In genomic region chr2:31822524-31823371, GRCm38 (mm10) we compare ENCODE assay signal across 8 mouse cellular contexts. TPM values are rescaled to one million over a fixed set of nuclear protein-coding genes. Genes with fewer than 3 reads are reported as not detected.
DNase-seq lines count a peak whose midpoint lies in the region; ATAC-seq lines count a peak whose summit lies in the region.

No protein-coding gene starts in this region.

- no peak overlapping the region for H3K27ac ChIP-seq in embryonic facial prominence, embryonic 15.5 days (replicated peaks)
- H3K27ac ChIP-seq in liver, embryonic 16.5 days (ENCODE audit: low read length): no peak overlapping the region
- peak overlapping the region; percentile 10; the same call in 1 of the 2 replicates for H3K27ac ChIP-seq in neural tube, embryonic 15.5 days (replicated peaks)

- peak overlapping the region; percentile 18; the same call in 1 of the 2 replicates for H3K4me3 ChIP-seq in embryonic facial prominence, embryonic 15.5 days (replicated peaks)
- H3K4me3 ChIP-seq in liver, embryonic 16.5 days (ENCODE audit: low read depth, low read length): peak overlapping the region; percentile 19; the same call in 1 of the 2 replicates
- peak overlapping the region; percentile 24 for H3K4me3 ChIP-seq in neural tube, embryonic 15.5 days (replicated peaks)

- H3K27me3 ChIP-seq in embryonic facial prominence, embryonic 15.5 days: peaks cover 7% of the 10 kb centered on the region; the same call in 1 of the 2 replicates
- H3K27me3 ChIP-seq in liver, embryonic 16.5 days (ENCODE audit: control insufficient read depth, insufficient read depth, low read depth, low read length): peaks cover 16% of the 10 kb centered on the region
- no peaks in the 10 kb centered on the region for H3K27me3 ChIP-seq in neural tube, embryonic 15.5 days (replicated peaks)

- no peak for ATAC-seq in embryonic facial prominence, embryonic 15.5 days (ENCODE audit: insufficient number of reproducible peaks, low FRiP score, low TSS enrichment, low read depth)
- no peak for ATAC-seq in liver, embryonic 16.5 days (ENCODE audit: low read depth)
- ATAC-seq in neural tube, embryonic 15.5 days (ENCODE audit: low FRiP score): peak; percentile 60

- peak; percentile 33 for DNase-seq in thymus, postnatal 4 days
- no peak for DNase-seq in thymus, postnatal 0 days (ENCODE audit: low spot score)
- peak; percentile 84 for DNase-seq in layer of hippocampus, adult 11-12 months (ENCODE audit: low spot score)
- DNase-seq in yolk sac, embryonic 10.5 days (ENCODE audit: low spot score): no peak
- no peak for DNase-seq in urinary bladder, postnatal 4 days (ENCODE audit: low spot score in 2 of 2)

- peaks cover 32% of the 10 kb centered on the region for H3K4me1 ChIP-seq in embryonic facial prominence, embryonic 15.5 days
- H3K4me1 ChIP-seq in liver, embryonic 16.5 days (ENCODE audit: control insufficient read depth, low read depth, low read length): peaks cover 2% of the 10 kb centered on the region
- H3K4me1 ChIP-seq in neural tube, embryonic 15.5 days: peaks cover 42% of the 10 kb centered on the region

- no peak overlapping the region for H3K9ac ChIP-seq in embryonic facial prominence, embryonic 15.5 days
- no peak overlapping the region for H3K9ac ChIP-seq in liver, embryonic 16.5 days (ENCODE audit: low read depth, low read length)
- peak overlapping the region; percentile 2; the same call in 1 of the 2 replicates for H3K9ac ChIP-seq in neural tube, embryonic 15.5 days (replicated peaks)

- no peaks in the 10 kb centered on the region for H3K36me3 ChIP-seq in embryonic facial prominence, embryonic 15.5 days
- H3K36me3 ChIP-seq in liver, embryonic 16.5 days (ENCODE audit: control insufficient read depth, insufficient read depth): no peaks in the 10 kb centered on the region
- no peaks in the 10 kb centered on the region for H3K36me3 ChIP-seq in neural tube, embryonic 15.5 days

- 16% methylated on average over 39 of the region's 39 CpGs for WGBS in embryonic facial prominence, embryonic 15.5 days
- 20% methylated on average over 39 of the region's 39 CpGs for WGBS in liver, embryonic 16.5 days (ENCODE audit: insufficient replicate concordance)
- WGBS in neural tube, embryonic 15.5 days: 9% methylated on average over 39 of the region's 39 CpGs

- H3K4me2 ChIP-seq in embryonic facial prominence, embryonic 15.5 days (replicated peaks): peak overlapping the region; percentile 38
- no peak overlapping the region for H3K4me2 ChIP-seq in liver, embryonic 16.5 days (ENCODE audit: low read depth, low read length)
- peak overlapping the region; percentile 52 for H3K4me2 ChIP-seq in neural tube, embryonic 15.5 days

- H3K9me3 ChIP-seq in embryonic facial prominence, embryonic 15.5 days (replicated peaks): no peaks in the 10 kb centered on the region
- H3K9me3 ChIP-seq in liver, embryonic 16.5 days (replicated peaks; ENCODE audit: control insufficient read depth, low read length): no peaks in the 10 kb centered on the region
- no peaks in the 10 kb centered on the region for H3K9me3 ChIP-seq in neural tube, embryonic 15.5 days (replicated peaks)

RNA-seq across cellular contexts. Expression of gene Qrfp, which starts 12.4 kb away (rescaled TPM):
- 1.5 and 2.1 TPM in 2 replicates for polyA plus RNA-seq in thymus, postnatal 0 days (2015; fragmentation: Nextera tagmentation; extraction: Ambion mirVana)
- 0.07 TPM in 1 of 2 replicates, not detected in the other for polyA plus RNA-seq in embryonic facial prominence, embryonic 15.5 days (2015; fragmentation: Nextera tagmentation; extraction: Ambion mirVana)
- 0.05 and 0.07 TPM in 2 replicates for polyA plus RNA-seq in liver, embryonic 16.5 days (2015; fragmentation: Nextera tagmentation; extraction: Ambion mirVana)
- polyA plus RNA-seq in neural tube, embryonic 15.5 days (2015; fragmentation: Nextera tagmentation; extraction: Ambion mirVana): 0.23 TPM in 1 of 2 replicates, not detected in the other

RNA-seq across cellular contexts. Expression of gene Fibcd1, which starts 23.1 kb away (rescaled TPM):
- polyA plus RNA-seq in thymus, postnatal 0 days (2015; fragmentation: Nextera tagmentation; extraction: Ambion mirVana): 0.13 and 0.27 TPM in 2 replicates
- 0.22 and 0.29 TPM in 2 replicates for polyA plus RNA-seq in embryonic facial prominence, embryonic 15.5 days (2015; fragmentation: Nextera tagmentation; extraction: Ambion mirVana)
- 0.04 TPM in 2 replicates for polyA plus RNA-seq in liver, embryonic 16.5 days (2015; fragmentation: Nextera tagmentation; extraction: Ambion mirVana)
- polyA plus RNA-seq in neural tube, embryonic 15.5 days (2015; fragmentation: Nextera tagmentation; extraction: Ambion mirVana): 4.9 and 6.4 TPM in 2 replicates

Comparison
In these comparisons a context has a peak if more than half of its experiments do, and no peak if none do; other contexts are left out.
1. DNase-seq: peak in thymus, postnatal 4 days (single experiment) and layer of hippocampus, adult 11-12 months (single experiment); none in thymus, postnatal 0 days (single experiment), yolk sac, embryonic 10.5 days (single experiment) and urinary bladder, postnatal 4 days (0 of 2).
2. Peak in every context shown above with its lines, with median percentiles within 50 percentile points of each other: H3K4me3 ChIP-seq.